Mouse (Mus musculus) gastrocnemius, postnatal 4 days (tissue): ENCODE measurements around the gene Rars. TPM values are rescaled to one million over a fixed set of nuclear protein-coding genes. Genes with fewer than 3 reads are reported as not detected.
"Not testable (repeated sequence)": the region's sequence is repeated elsewhere in the genome, so short reads cannot be mapped to it uniquely, and the experiment has no call there.

Experiments used
- DNase-seq, 2 experiments: peaks; one replicate each; pipeline ENCODE4 v3.0.0; 2021 to 2022; ENCODE audit warnings: low spot score in 2 of 2, mixed read lengths in 2 of 2
- total RNA-seq, 2 experiments: library from RNA; stranded (reverse); gene quantifications; 2 replicates each; pipeline ENCODE4 v1.2.3; 2021

The Rars gene
- total RNA-seq, 2 experiments from 2014 or later, result 54.2 to 57.1 TPM

DNA sequence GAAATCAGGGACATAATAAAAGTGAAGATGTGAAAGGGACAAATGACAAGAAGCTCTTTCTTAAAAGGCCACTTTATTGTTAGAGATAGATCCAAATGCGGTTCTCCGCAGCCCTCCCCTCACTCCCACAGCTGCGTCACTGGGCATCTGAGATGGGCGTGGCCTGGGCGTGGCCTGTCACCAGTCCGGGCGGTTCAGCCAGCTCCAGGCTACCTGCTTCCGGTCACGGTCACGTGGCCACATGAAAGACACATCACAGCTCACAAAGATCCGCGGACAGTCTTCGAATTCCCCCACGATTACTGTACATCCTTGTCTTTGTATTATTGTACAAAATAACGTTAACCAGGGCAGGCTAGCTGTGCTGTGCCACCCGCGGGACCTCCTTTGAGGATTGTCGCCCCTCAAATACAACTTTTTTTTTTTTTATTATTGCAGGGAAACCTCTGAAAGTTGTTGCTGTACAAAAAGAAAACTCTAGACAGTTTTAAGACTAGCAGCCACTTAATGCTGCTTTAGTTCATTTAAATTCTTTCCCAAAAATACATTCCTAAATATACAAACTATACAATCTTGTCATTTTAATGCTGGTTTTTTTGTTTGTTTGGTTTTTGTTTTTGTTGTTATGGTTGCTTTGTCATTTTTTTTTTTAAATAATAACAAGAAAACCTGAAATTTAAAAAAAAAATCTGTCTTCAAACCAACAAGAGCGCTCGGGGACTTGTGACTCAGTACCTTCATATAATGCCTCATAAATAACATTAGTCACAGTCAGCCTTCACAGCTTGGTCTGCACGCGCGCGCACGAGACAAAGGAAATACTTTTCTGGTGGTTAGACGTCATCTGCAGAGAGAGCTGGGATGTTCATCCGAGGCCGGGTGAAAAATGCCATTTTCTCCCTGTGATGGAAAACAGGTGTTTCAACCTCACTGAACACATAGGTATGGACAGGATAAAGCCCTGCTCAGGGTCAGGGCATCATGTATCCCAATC is 4.3 kb upstream of the Rars start:
- DNase-seq, result peak; percentile 68 to 87

DNA sequence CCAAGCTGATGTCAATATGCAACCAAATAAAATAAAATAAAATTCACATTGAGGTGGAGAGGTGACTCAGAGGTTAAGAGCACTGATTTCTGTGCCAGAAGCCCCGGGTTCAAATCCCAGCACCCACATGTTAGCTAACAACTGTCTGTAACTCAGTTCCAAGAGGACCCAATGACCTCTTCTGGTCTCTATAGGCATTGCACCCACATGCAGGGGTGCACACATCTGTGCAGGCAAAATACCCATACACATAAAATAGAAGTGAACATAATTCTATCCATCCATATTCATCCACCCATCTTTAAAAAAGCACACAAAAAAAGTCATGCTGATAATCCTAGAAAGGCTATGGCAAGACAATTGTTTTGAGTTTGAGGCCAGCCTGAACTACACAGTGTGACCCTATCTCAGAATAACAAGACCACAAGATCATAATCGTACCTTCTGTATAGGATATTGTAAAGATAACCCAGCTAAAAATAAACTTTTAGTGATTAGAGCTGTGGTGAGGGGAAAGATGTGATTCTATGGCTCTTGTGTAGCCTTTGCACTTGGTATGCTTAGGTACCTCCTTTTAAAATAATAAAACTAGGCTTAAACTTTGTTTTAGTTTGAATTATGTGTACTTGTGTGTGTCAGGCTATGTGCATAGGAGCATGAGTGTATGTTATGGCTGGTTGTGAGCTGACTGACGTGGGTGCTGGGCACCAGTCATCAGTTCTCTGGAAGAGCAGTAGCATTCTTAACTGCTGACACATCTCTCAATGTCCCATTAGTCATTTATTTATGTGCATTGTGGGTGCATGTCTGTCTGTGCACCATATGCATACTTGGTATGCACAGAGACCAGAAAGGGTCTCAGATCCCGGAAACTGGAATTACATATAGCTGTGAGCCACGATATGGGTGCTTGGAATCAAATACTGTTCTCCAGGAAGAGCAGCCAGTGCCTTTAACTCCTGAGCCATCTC is 3.1 kb upstream of the Rars start:
- no peak for DNase-seq

DNA sequence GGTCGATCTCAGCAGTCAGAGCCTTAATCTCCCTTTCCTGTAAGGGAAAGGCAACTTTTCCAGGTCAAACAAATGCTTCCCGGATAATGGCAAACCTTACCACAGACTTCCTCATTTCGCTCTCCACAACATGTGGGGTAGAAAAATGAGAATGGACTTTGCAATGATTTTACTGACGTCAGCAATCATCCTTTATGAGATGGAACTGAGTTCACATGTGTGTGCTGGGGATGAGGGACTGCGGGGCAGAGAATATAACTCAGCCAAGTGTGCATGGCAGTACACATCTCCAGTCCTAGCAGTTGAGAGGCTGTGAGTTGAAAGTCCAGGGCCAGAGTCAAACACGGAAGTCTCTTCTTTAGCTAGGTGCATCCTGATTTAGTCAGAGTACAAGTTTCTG is 1.0 kb downstream of the Rars start:
- DNase-seq, result no peak

DNA sequence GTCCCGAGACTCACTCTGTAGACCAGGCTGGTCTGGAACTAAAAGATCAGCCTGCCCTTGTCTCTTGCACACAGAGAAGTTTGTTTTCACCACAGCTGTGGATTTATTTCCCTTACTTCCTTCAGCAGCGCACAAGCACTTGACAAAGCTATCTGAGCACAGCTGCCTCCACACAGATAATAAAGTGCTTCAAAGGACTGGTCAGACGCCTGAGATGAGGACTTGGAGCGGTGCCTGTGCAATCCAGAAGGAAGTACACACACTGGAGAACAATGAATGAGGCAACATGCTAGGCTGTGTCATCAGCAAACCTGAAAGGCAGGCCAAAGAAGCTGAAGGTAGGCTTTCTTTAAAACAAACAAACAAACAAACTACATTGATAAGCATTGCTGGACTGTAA is 2.2 kb downstream of the Rars start:
- DNase-seq, result no peak

DNA sequence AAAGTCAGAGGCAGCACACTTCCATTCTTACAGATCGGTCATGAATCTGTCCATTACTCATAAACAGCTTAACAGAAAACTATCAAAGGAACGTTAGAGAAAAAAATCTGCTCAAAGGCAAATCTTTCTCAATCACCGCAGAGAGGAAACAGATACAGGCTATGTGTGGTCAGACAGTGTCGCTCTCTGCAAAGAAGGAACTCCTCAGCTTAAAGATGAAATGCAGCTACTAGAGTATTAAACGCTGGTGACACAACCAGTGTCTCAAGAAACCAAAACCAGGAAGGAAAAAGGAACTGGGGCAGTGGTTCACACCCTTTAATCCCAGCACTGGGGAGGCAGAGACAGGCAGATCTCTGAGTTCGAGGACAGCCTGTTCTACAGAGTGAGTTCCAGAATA is 6.6 kb downstream of the Rars start:
- DNase-seq, result no peak

DNA sequence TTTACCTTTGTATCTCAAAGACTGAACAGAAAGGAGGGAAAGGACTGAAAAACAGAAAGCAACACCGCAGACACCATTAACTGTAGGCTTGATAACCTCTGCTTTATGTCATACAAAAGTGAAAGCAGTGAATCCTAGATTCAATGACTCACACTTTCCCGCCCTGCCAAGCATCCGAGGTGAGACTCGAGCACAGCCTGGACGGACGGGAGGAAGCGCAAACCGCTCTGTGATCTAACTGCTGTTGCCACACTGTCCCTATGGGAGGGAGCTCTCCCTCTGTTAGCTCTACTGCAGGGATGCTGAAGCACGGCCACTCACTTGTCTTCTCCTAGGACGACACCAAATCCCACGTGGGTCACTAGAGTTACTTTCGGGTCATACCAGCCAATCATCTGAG is 18.0 kb downstream of the Rars start:
- no peak for DNase-seq

DNA sequence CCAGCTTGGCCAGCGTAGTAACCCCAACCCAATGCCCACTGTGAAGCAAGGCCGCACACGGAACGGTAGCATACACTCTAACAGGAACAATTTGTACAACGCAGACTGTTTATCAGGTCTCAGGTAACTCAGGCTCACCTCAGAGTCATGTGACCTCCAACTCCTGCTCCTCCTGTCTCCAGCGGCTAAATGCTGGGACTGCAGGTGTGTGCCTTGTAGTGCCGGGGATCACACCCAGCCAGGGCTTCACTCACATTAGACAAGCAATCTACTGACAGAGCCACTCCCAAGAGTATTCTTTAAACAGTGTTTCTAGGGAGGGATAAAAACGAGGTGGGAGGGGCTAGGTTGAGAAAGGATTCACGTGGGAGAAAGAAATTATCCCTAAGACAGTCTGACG is 22.8 kb downstream of the Rars start:
- no peak for DNase-seq

DNA sequence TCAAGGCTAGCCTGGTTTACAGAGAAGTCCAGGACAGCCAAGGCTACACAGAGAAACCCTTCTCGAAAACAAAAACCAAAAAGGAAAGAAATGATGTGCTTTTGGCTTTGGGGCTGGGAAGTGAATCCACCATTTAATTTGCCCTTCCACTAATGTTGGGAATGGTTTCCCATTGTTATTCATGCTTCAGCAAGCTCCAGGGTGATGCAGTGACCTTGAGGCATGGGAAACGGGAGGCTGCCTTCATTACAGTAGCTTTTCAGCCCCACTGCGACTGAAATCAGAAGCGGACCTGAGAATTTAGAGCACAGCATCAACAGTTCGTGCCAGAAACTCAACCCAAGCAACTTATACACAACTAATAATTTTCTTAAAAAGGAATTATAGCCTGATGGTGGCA is 33.0 kb downstream of the Rars start:
- no peak for DNase-seq

DNA sequence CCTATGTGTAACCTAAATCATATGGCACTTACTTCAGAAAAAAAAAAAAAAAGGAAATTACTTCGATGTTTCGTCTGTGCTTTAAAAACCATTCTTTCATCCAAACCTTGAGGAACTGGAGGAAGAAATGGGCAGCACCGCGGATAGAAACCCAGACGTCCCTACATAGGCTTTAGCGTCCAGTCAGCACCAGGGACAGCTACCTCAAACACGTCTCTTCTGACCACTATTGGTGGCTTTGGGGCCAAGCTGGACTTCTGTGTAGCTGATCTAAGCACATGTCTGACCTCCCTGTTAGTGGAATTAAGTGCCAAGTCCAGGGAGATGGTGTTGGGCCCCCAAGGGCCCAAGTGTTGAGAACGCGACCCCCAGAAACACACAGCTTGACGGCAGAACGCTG is 35.4 kb downstream of the Rars start, which contains the start of gene Fbll1:
Fbll1 (minus strand) TSS at position 11 of the 400 bp plus-strand sequence.
- DNase-seq, result peak in 1 of 2 experiments; percentile 63

DNA sequence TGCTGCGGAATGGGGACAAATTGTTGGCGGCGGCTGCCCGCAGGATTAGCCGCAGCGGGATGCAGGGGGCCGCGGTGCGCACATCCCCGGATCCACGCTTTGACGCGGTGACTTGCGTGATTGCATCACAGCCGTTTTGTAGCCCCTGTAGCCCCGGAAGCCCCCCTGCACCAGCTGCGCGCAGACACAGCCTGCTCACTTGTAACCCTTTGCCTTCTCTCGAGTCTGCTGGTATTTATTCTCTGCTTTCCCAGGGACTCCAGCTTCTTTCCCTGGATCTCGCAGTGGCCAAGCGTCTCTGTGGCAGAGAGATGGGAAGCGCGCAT is 35.8 kb downstream of the Rars start:
- no peak for DNase-seq

DNA sequence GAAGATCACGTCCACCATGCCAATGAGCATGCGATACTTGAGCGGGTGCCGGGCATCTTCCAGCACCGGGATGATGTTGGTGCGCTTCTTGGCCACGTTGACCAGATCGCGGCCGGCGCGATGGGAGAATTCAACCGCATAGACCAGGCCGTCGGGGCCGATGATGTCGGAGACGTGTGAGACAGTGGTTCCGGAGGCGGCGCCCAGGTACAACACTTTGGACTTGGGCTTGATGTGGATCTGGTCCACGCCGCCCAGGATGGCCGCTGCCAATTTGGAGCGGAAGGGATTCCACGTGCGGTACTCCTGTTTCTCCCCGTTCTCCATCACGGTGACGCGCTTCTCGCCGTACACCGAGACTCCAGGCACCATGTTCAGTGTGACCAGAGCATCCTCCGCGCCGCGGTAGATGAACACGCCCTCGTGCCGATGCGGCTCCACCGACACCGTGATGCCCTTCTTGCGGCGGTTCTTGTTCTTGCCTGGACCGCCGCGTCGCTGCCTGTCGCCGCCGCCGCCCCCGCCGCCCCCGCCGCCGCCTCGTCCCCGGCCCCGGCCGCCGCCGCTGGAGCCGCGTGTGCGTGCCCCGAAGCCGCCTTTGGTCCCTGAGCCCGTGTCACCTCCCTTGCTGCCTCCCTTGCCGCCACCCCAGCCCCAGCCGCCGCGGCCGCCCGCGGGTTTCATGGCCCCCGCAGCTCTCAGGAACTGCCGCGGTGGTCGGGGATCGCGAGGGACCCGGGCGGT is 36.4 kb downstream of the Rars start:
- DNase-seq, result no peak

DNA sequence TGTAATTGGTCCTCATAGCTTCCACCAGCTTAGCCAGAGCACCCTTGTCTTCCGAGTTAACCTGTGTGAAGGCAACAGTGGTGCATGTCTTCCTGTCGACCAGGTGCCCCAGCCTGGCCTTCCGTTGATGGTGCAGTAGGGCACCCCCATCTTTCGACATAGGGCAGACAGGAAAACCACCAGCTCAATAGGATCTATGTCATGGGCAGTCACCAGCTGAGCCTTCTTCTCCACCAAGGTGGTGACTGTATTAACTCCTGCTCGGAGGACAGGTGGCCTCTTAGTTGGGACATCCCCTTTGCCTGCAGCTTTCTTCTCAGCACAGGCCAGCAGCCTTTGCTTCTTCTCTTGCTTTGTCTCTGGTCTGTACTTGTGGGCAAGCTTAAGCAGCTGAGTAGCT is 41.5 kb downstream of the Rars start:
- DNase-seq, result not testable (repeated sequence)

DNA sequence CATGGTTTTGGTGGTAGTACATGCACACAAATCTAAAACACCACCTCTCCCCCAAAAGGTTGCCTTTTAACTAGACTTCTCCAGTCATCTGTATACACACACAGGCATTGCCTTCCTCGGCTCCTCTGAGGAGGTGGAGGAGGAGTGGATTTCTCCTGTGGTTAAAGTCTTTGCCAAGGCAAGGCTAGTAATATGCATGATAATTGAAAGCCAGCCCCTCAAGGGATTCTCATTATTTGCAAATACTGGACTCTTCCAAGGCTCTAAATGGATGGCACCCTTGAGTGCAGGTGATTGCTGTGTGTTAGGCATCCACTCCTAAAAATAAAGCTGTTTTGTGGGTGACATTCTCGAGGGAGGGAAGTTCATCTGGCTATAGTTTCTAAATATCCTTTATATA is 45.9 kb downstream of the Rars start:
- no peak for DNase-seq

DNA sequence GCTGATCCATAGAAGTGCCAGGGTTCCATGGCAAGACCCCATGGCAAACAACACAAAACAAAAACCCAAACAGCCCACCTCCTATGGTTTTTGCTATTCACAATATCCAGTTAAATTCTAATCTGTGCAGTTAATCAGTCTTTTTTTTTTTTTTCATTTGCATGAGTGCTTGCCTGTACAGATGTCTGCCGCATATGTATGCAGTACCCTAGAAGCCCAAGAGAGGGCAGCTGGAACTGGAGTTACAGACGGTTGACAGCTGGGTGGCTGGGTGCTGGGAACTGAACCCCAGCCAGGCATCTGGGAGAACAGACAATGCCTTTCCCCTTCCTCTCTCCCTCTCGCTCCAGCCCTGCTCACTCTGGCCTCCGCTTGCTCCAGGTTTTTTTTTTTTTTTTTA is 49.8 kb downstream of the Rars start:
- DNase-seq, result no peak

DNA sequence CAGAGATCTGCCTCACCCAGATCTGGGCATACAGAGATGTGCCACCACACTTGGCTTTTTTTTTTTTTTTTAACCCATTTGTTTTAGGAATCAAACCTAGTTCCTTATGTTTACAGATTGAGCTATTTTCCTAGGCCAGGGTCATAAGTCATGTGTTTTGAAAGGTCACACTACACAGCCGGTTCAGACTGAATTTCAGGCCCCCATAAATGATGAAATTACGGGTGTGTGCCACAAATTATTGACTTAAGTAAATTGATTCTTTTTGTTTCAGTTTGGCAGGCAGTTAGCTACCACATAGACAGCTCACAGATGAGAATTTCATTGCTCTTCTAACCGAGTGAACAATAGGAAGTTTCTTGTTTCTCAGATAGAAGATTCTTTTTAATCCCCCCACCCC is 50.3 kb downstream of the Rars start:
- no peak for DNase-seq

DNA sequence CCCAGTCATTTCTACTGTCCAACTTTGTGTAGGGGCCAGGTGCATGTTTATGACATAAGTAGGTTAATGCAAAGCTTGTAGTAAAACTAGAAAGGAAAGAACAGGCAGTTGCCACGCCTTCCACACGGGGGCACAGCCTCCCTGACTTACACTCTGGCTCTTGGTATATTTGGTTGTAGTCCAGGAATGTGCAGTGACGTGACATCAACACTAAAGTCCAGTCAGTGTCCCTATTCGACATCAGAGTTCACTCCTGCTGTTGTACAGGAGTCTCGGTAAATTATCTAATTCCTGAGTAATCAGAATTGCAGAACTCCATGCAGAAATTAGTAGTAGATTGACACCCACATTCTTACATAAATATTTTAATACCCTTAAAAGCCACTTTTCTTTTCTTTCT is 51.3 kb downstream of the Rars start:
- no peak for DNase-seq

DNA sequence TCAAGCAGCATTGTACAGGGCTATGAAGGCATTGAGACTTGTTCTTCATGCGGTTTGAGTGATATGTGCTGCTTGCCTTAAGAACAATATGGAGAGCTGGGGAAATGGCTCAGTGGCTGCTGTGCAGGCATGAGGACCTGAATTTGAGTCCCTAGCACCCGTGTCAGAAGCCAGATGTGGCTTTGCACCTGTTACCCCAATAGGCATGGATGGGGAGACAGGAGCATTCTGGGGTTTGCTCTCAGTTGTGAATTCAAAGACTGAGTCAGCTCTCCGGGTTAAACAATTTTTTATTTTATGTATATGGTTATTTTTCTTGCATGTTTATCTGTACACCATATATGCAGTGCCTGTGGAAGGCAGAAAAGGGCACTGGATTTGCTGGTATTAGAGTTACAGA is 51.9 kb downstream of the Rars start:
- DNase-seq, result no peak

DNA sequence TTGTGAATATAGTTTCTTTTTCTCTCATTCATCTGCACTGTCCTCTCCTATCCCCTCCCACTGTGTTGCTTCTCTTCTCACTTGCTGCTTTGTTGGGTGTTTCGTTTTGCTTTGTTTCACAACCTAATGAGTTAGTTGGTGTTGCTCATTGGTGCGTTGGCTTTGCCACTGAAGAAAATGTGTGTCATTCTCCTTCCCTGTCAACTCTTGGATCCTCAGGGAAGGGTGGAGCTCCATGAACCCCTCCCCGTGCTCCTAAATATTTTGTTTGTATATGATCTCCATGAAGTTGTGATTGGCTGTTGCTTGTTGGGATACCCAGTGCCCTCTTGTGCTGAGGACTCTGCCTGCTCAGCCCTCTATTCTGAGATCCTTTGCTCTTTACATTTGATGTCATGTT is 54.0 kb downstream of the Rars start:
- DNase-seq, result no peak

DNA sequence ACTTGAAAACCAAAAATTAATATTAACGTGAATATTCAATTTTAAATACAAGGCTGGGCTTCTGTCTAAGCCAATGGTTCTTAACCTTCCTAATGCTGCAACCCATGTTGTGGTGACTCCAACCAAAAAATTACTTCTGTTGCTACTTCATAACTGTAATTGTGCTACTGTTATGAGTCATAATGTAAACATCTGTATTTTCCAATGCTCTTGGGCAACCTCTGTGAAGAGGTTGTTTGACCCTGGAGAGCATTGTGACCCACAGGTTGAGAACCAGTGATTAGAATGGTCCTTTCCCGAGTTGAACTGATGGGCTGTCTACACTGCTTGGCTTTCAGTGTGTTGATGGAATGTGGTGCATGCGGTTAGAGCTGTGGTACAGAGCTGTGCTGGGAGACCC is 57.9 kb downstream of the Rars start:
- no peak for DNase-seq

DNA sequence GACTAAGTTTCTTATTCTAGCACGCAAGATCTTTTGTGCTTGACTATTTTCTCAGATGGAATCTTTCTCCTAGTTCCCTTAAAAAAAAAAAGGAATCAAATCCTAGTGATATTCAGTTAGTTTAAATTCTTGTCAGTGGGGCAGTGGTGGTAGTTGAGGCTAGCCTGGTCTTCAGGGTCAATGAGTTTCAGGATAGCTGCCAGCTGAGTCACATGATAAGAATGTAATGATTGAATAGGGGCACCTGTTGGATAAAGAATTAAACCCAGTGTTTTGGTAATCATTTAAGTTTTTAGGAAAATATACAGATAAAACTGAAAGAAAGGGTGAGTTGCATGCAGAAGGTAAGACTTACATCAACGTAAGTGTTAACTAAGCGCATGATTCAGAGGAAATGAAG is 58.7 kb downstream of the Rars start:
- no peak for DNase-seq

DNA sequence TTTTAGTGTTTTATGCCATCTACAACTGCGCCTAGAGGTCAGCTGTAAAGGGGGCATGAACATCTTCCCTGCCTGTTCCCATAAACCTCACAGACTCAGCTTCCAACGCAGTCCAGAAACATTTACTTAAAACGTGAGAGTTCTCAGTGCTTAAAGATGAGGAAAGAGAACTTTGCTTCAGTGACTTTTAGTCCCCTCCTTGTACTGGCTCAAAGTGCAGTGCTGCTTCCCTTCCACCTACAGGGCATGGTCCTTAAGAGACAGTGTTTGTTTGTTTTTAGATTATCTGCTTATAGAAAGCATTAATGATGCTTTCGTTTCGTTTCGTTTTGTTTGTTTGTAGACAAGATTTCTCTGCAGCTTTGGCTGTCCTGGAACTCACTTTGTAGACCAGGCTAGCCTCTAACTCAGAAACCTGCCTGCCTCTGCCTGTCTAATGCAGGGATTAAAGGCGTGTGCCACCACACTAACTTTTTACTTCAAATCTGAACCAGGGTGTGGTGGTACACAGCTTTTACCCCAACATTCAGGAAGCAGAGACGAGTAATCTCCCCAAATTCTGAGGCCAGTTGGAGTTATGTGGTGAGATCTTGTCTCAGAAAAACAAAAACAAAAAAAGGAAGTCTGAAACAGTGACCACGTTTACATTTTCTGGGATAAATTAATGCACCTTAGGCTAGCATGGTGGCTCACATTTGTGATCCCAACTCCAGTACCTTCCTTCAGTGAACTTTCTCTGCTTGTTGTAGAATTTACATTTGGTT is 63.4 kb downstream of the Rars start:
- DNase-seq, result no peak
